ENCODE assay signal across 8 mouse cellular contexts in genomic region chr10:80406684-80407501, GRCm38 (mm10). TPM values are rescaled to one million over a fixed set of nuclear protein-coding genes. Genes with fewer than 3 reads are reported as not detected.
DNase-seq lines count a peak whose midpoint lies in the region; ATAC-seq and TF ChIP-seq lines count a peak whose summit lies in the region.

Gene Uqcr11, minus strand, starts transcription at chr10:80406830.

- peaks cover 20% of the 10 kb centered on the region; the same call in 1 of the 2 replicates for H3K36me3 ChIP-seq in hindbrain, postnatal 0 days (ENCODE audit: insufficient read depth, low read length)

- DNase-seq in WW6 (ENCODE audit: low read depth, low spot score): peak; percentile 90
- DNase-seq in cerebellum, postnatal 4 days (ENCODE audit: low spot score in 2 of 2): peak; percentile 82 to 86
- peak; percentile 95 for DNase-seq in gastrocnemius, adult 2 months
- DNase-seq in hindbrain, postnatal 0 days (ENCODE audit: low spot score): peak; percentile 97
- DNase-seq in left cerebral cortex, adult 2 months (ENCODE audit: extremely low spot score in 1 of 2, low spot score in 2 of 2): peak; percentile 91
- DNase-seq in right cerebral cortex, adult 2 months (ENCODE audit: low spot score in 2 of 2): peak; percentile 92 to 93
- peak; percentile 91 for DNase-seq in urinary bladder, postnatal 14 days (ENCODE audit: low spot score)

- H3K9ac ChIP-seq in hindbrain, postnatal 0 days (replicated peaks; ENCODE audit: low read length): peak within 1 kb of the TSS; percentile 89

- H3K4me1 ChIP-seq in hindbrain, postnatal 0 days (ENCODE audit: insufficient read depth, low read length): peaks cover 8% of the 10 kb centered on the region

- WGBS in hindbrain, postnatal 0 days: 2% methylated on average over 27 of the region's 27 CpGs

- peak within 1 kb of the TSS; percentile 95 for H3K27ac ChIP-seq in gastrocnemius, adult 2 months
- H3K27ac ChIP-seq in hindbrain, postnatal 0 days: peak within 1 kb of the TSS; percentile 84
- H3K27ac ChIP-seq in left cerebral cortex, adult 2 months: peak within 1 kb of the TSS; percentile 90

- no peaks in the 10 kb centered on the region for H3K27me3 ChIP-seq in hindbrain, postnatal 0 days (ENCODE audit: insufficient read depth, low read length)

- H3K4me2 ChIP-seq in hindbrain, postnatal 0 days (ENCODE audit: low read depth, low read length): peak within 1 kb of the TSS; percentile 97

- peak; percentile 88 for ATAC-seq in hindbrain, postnatal 0 days
- peak; percentile 94 for ATAC-seq in megakaryocyte, adult 5-6 weeks (ENCODE audit: poor library complexity, severe bottlenecking)

- TF ChIP-seq CTCF in gastrocnemius, adult 2 months (IDR thresholded peaks at IDR 0.05): no peak
- TF ChIP-seq CTCF in hindbrain, postnatal 0 days (IDR thresholded peaks at IDR 0.05; ENCODE audit: low read depth): no peak
- TF ChIP-seq CTCF in left cerebral cortex, adult 2 months (IDR thresholded peaks at IDR 0.05): no peak

- peak within 1 kb of the TSS; percentile 94 for H3K4me3 ChIP-seq in gastrocnemius, adult 2 months
- peak within 1 kb of the TSS; percentile 74 for H3K4me3 ChIP-seq in hindbrain, postnatal 0 days (ENCODE audit: low read length)
- peak within 1 kb of the TSS; percentile 87 for H3K4me3 ChIP-seq in left cerebral cortex, adult 2 months

- intact Hi-C loops in gastrocnemius, adult 2 months (cut with DNase I): loop anchor here (2.0 to 10.0 kb wide), 2 partner anchors 26 to 298 kb away; partner anchors contain the start of genes Izumo4, Mob3a and Tcf3
- intact Hi-C loops in left cerebral cortex, adult 2 months (cut with DNase I): loop anchor here (1.0 kb wide), 1 partner anchor 26 kb away; the partner anchor contains the start of gene Tcf3

- no peaks in the 10 kb centered on the region for H3K9me3 ChIP-seq in hindbrain, postnatal 0 days (ENCODE audit: low read length)

RNA-seq across cellular contexts. Expression of gene Uqcr11, which starts in this region (rescaled TPM):
- total RNA-seq in gastrocnemius, adult 2 months (2021): 1,000 to 10,000 TPM in 1 of 2 experiments, 100 to 1,000 TPM in 1; 776 to 1,068 TPM
- total RNA-seq in hindbrain, postnatal 0 days (2014; rRNA removed): 369 and 391 TPM in 2 replicates
- polyA plus RNA-seq in hindbrain, postnatal 0 days (2015; fragmentation: Nextera tagmentation; extraction: Ambion mirVana): 897 and 981 TPM in 2 replicates
- total RNA-seq in left cerebral cortex, adult 2 months (2021): 100 to 1,000 TPM; 373 to 394 TPM
- total RNA-seq in megakaryocyte, adult 5-6 weeks (2015): 107 and 108 TPM in 2 replicates
- 122 and 129 TPM in 2 replicates for total RNA-seq in megakaryocyte, adult 5-6 weeks (2017)

Comparison
In these comparisons a context has a peak if more than half of its experiments do, and no peak if none do; other contexts are left out.
1. Peak in every context shown above with its lines: DNase-seq, ATAC-seq, H3K4me3 ChIP-seq and H3K27ac ChIP-seq.